Mouse (Mus musculus) neural tube, embryonic 14.5 days (tissue): ENCODE measurements at regions not wholly inside any gene's neighbourhood (a gene's known extent, or its start where the extent isn't known, plus 50 kb on each side); places are given as distances from the start of the nearest gene placed in this dataset.
A peak's percentile ranks its signal among the peaks of the same experiment; 100 is the strongest.

Experiments
- ATAC-seq: fragments of 200-750 bp; cut with Nextera tagmentation; 2 replicates; pipeline ENCODE4 v1.8.0; 2017; ENCODE audit warnings: low read depth, mild to moderate bottlenecking, moderate TSS enrichment, moderate library complexity
- H3K27ac ChIP-seq: fragments of 300-500 bp; sonication (generic); 2 replicates; pipeline ENCODE4 v1.5.1; 2014; ENCODE audit warnings: low read depth, mild to moderate bottlenecking, control low read depth, low read length, moderate library complexity, mixed read lengths
- H3K27me3 ChIP-seq: fragments of 300-500 bp; sonication (generic); 2 replicates; pipeline ENCODE4 v1.6.1; 2014; ENCODE audit warnings: low read length; ENCODE audit not compliant: control insufficient read depth, insufficient read depth
- H3K36me3 ChIP-seq: fragments of 300-500 bp; sonication (generic); 2 replicates; pipeline ENCODE4 v1.6.1; 2014; ENCODE audit warnings: low read length, mixed read lengths; ENCODE audit not compliant: control insufficient read depth, insufficient read depth
- H3K4me1 ChIP-seq: fragments of 300-500 bp; sonication (generic); 2 replicates; pipeline ENCODE4 v1.6.1; 2014; ENCODE audit warnings: low read length; ENCODE audit not compliant: control insufficient read depth, insufficient read depth
- H3K4me2 ChIP-seq: fragments of 300-500 bp; sonication (generic); 2 replicates; pipeline ENCODE4 v1.6.1; 2014; ENCODE audit warnings: mild to moderate bottlenecking, low read depth, low read length, control low read depth
- H3K4me3 ChIP-seq: fragments of 300-500 bp; sonication (generic); 2 replicates; pipeline ENCODE4 v1.5.1; 2014; ENCODE audit warnings: low read depth, low read length, control low read depth, mixed read lengths
- H3K9ac ChIP-seq: fragments of 300-500 bp; sonication (generic); replicated peaks from 2 replicates; pipeline ENCODE4 v1.6.1; 2014; ENCODE audit warnings: low read depth, mild to moderate bottlenecking, control low read depth, low read length, mixed read lengths
- H3K9me3 ChIP-seq: fragments of 300-500 bp; sonication (generic); 2 replicates; pipeline ENCODE4 v1.6.1; 2016; ENCODE audit warnings: low read length; ENCODE audit not compliant: control insufficient read depth
- WGBS: fragments of 180-500 bp; shearing (Covaris S2); extraction: QIAGEN DNeasy Blood & Tissue Kit; methylation state at CpG from one replicate; pipeline ENCODE4 v1.1.7; 2014; 5-methylcytosine and 5-hydroxymethylcytosine counted together

GRCm38 (mm10) chr8:126848369-126849105 lies 97.1 kb downstream of the Tomm20 start:
- ATAC-seq, result no peak
- H3K9me3 ChIP-seq, result no peaks in the 10 kb centered on the region
- 83% methylated on average over 13 of the region's 13 CpGs for WGBS
- no peaks in the 10 kb centered on the region for H3K36me3 ChIP-seq
- H3K27me3 ChIP-seq, result no peaks in the 10 kb centered on the region
- H3K9ac ChIP-seq, result no peak overlapping the region
- H3K27ac ChIP-seq, result no peak overlapping the region
- H3K4me2 ChIP-seq, result no peak overlapping the region
- no peak overlapping the region for H3K4me3 ChIP-seq
- no peaks in the 10 kb centered on the region for H3K4me1 ChIP-seq

GRCm38 (mm10) chr8:126847664-126848353 lies 97.8 kb downstream of the Tomm20 start:
- no peak overlapping the region for H3K9ac ChIP-seq
- ATAC-seq, result no peak
- H3K27ac ChIP-seq, result no peak overlapping the region
- no peaks in the 10 kb centered on the region for H3K4me1 ChIP-seq
- H3K27me3 ChIP-seq, result no peaks in the 10 kb centered on the region
- 68% methylated on average over 8 of the region's 8 CpGs for WGBS
- H3K4me3 ChIP-seq, result no peak overlapping the region
- H3K36me3 ChIP-seq, result no peaks in the 10 kb centered on the region
- no peaks in the 10 kb centered on the region for H3K9me3 ChIP-seq
- no peak overlapping the region for H3K4me2 ChIP-seq

GRCm38 (mm10) chr8:126846188-126846565 lies 99.5 kb downstream of the Tomm20 start:
- no peaks in the 10 kb centered on the region for H3K27me3 ChIP-seq
- 61% methylated on average over 3 of the region's 3 CpGs for WGBS
- no peaks in the 10 kb centered on the region for H3K9me3 ChIP-seq
- H3K4me3 ChIP-seq, result no peak overlapping the region
- H3K4me2 ChIP-seq, result no peak overlapping the region
- no peak overlapping the region for H3K27ac ChIP-seq
- ATAC-seq, result no peak
- H3K4me1 ChIP-seq, result no peaks in the 10 kb centered on the region
- H3K9ac ChIP-seq, result no peak overlapping the region
- no peaks in the 10 kb centered on the region for H3K36me3 ChIP-seq

- no peaks in the 10 kb centered on the region for H3K27me3 ChIP-seq
- no peak overlapping the region for H3K4me2 ChIP-seq
- H3K4me1 ChIP-seq, result no peaks in the 10 kb centered on the region
- H3K9ac ChIP-seq, result no peak overlapping the region
- H3K36me3 ChIP-seq, result no peaks in the 10 kb centered on the region
- no peak overlapping the region for H3K27ac ChIP-seq
- no peak overlapping the region for H3K4me3 ChIP-seq
- no peaks in the 10 kb centered on the region for H3K9me3 ChIP-seq
- ATAC-seq, result no peak
- WGBS, result 92% methylated on average over 14 of the region's 14 CpGs
Observed at GRCm38 (mm10) chr8:126845530-126846187, 100.0 kb downstream of the Tomm20 start.

GRCm38 (mm10) chr8:126844627-126845026 lies 101.0 kb downstream of the Tomm20 start:
- no peak for ATAC-seq
- H3K36me3 ChIP-seq, result no peaks in the 10 kb centered on the region
- no peak overlapping the region for H3K27ac ChIP-seq
- H3K4me3 ChIP-seq, result no peak overlapping the region
- no peaks in the 10 kb centered on the region for H3K27me3 ChIP-seq
- peaks cover 5% of the 10 kb centered on the region for H3K4me1 ChIP-seq
- H3K9ac ChIP-seq, result no peak overlapping the region
- 83% methylated on average over 4 of the region's 4 CpGs for WGBS
- H3K9me3 ChIP-seq, result no peaks in the 10 kb centered on the region
- no peak overlapping the region for H3K4me2 ChIP-seq

GRCm38 (mm10) chr8:126841187-126841586 lies 104.5 kb downstream of the Tomm20 start:
- Histone ChIP-seq H3K4me2 (no peak overlapping the region), H3K27me3 (no peaks in the 10 kb centered on the region), H3K9ac (no peak overlapping the region), H3K36me3 (no peaks in the 10 kb centered on the region), H3K4me1 (peaks cover 28% of the 10 kb centered on the region), H3K4me3 (no peak overlapping the region), H3K27ac (no peak overlapping the region), H3K9me3 (no peaks in the 10 kb centered on the region)
- no peak for ATAC-seq
- WGBS, result 40% methylated on average over 7 of the region's 7 CpGs

GRCm38 (mm10) chr8:126839712-126840355 lies 105.8 kb downstream of the Tomm20 start:
- no peaks in the 10 kb centered on the region for H3K27me3 ChIP-seq
- peak overlapping the region; percentile 38; the same call in 1 of the 2 replicates for H3K4me2 ChIP-seq
- peak overlapping the region; percentile 88 for H3K27ac ChIP-seq
- ATAC-seq, result peak; percentile 90
- H3K9ac ChIP-seq, result peak overlapping the region; percentile 42
- H3K36me3 ChIP-seq, result no peaks in the 10 kb centered on the region
- 14% methylated on average over 5 of the region's 5 CpGs for WGBS
- H3K9me3 ChIP-seq, result no peaks in the 10 kb centered on the region
- H3K4me1 ChIP-seq, result peaks cover 28% of the 10 kb centered on the region
- H3K4me3 ChIP-seq, result no peak overlapping the region

GRCm38 (mm10) chr8:126839039-126839711 lies 106.5 kb downstream of the Tomm20 start:
- WGBS, result 2% methylated on average over 8 of the region's 8 CpGs
- Histone ChIP-seq H3K4me2 (peak overlapping the region; percentile 38), H3K27ac (peak overlapping the region; percentile 88), H3K4me3 (no peak overlapping the region), H3K4me1 (peaks cover 28% of the 10 kb centered on the region), H3K36me3 (no peaks in the 10 kb centered on the region), H3K9me3 (no peaks in the 10 kb centered on the region), H3K27me3 (no peaks in the 10 kb centered on the region), H3K9ac (peak overlapping the region; percentile 42)
- peak; percentile 72 for ATAC-seq
